Comparison of ENCODE assay signal across 26 mouse cellular contexts in genomic region chr7:110314401-110314890, GRCm38 (mm10).
A peak's percentile ranks its signal among the peaks of the same experiment; 100 is the strongest.
DNase-seq lines count a peak whose midpoint lies in the region; ATAC-seq lines count a peak whose summit lies in the region.
"Had no signal": no experiment of that assay in that cellular context is flagged by ENCODE, and none has a peak within 500 bp of the region (broad histone marks: within the 10 kb centered on the region; RNA-seq: fewer than 3 reads in every experiment).

No protein-coding gene starts in this region.

- H3K36me3 ChIP-seq in heart, embryonic 10.5 days, result peaks cover 86% of the 10 kb centered on the region
- peaks cover 41% of the 10 kb centered on the region for H3K36me3 ChIP-seq in macrophage (ENCODE audit: inconsistent target)
- H3K36me3 ChIP-seq in hindbrain, embryonic 16.5 days (ENCODE audit: control insufficient read depth, insufficient read depth, low read length), result peaks cover 53% of the 10 kb centered on the region
- H3K36me3 ChIP-seq in kidney, embryonic 16.5 days (ENCODE audit: insufficient read depth, low read length), result peaks cover 58% of the 10 kb centered on the region

- no peak overlapping the region for H3K27ac ChIP-seq in heart, embryonic 10.5 days
- H3K27ac ChIP-seq in macrophage, result peak overlapping the region; percentile 86
- H3K27ac ChIP-seq in hindbrain, embryonic 16.5 days (ENCODE audit: low read depth, low read length), result no peak overlapping the region
- no peak overlapping the region for H3K27ac ChIP-seq in kidney, embryonic 16.5 days (ENCODE audit: low read length)
- H3K27ac ChIP-seq: forebrain, embryonic 13.5 days; hindbrain, embryonic 14.5 days; kidney, postnatal 0 days; liver, embryonic 12.5 days; midbrain, embryonic 10.5 days; midbrain, embryonic 15.5 days; neural tube, embryonic 15.5 days had no signal

- H3K4me2 ChIP-seq in hindbrain, embryonic 16.5 days (ENCODE audit: low read length), result no peak overlapping the region
- no peak overlapping the region for H3K4me2 ChIP-seq in kidney, embryonic 16.5 days (replicated peaks; ENCODE audit: low read depth, low read length)
- H3K4me2 ChIP-seq: forebrain, embryonic 13.5 days; heart, embryonic 12.5 days; hindbrain, embryonic 14.5 days; liver, embryonic 12.5 days; midbrain, embryonic 15.5 days; neural tube, embryonic 15.5 days had no signal

- WGBS in heart, embryonic 10.5 days, result 90% methylated on average over 7 of the region's 7 CpGs
- 91% methylated on average over 7 of the region's 7 CpGs for WGBS in macrophage (ENCODE audit: missing documents)
- WGBS in hindbrain, embryonic 16.5 days, result 83% methylated on average over 7 of the region's 7 CpGs
- WGBS in kidney, embryonic 16.5 days, result 89% methylated on average over 7 of the region's 7 CpGs

- H3K9me3 ChIP-seq in heart, embryonic 10.5 days, result peaks cover 6% of the 10 kb centered on the region; the same call in 1 of the 2 replicates
- H3K9me3 ChIP-seq in hindbrain, embryonic 16.5 days (ENCODE audit: control insufficient read depth, low read length), result no peaks in the 10 kb centered on the region
- H3K9me3 ChIP-seq in kidney, embryonic 16.5 days (ENCODE audit: low read length), result peaks cover 8% of the 10 kb centered on the region; the same call in 1 of the 2 replicates
- H3K9me3 ChIP-seq: liver, embryonic 12.5 days; midbrain, embryonic 10.5 days; midbrain, embryonic 15.5 days; neural tube, embryonic 15.5 days had no signal

- H3K27me3 ChIP-seq in heart, embryonic 10.5 days (ENCODE audit: insufficient read depth, poor library complexity, severe bottlenecking), result no peaks in the 10 kb centered on the region
- H3K27me3 ChIP-seq in hindbrain, embryonic 16.5 days (replicated peaks; ENCODE audit: control insufficient read depth, insufficient read depth, low read length), result no peaks in the 10 kb centered on the region
- H3K27me3 ChIP-seq in kidney, embryonic 16.5 days (ENCODE audit: insufficient read depth, low read length), result no peaks in the 10 kb centered on the region
- H3K27me3 ChIP-seq: forebrain, embryonic 13.5 days; heart, embryonic 12.5 days; liver, embryonic 12.5 days; midbrain, embryonic 15.5 days; neural tube, embryonic 15.5 days had no signal

- no peak for ATAC-seq in hindbrain, embryonic 16.5 days
- no peak for ATAC-seq in kidney, embryonic 16.5 days (ENCODE audit: low FRiP score, low TSS enrichment)
- ATAC-seq: forebrain, embryonic 13.5 days; inflammation-experienced regulatory T-cells, adult 6 months; midbrain, embryonic 15.5 days had no signal

- H3K4me1 ChIP-seq in heart, embryonic 10.5 days, result peaks cover 7% of the 10 kb centered on the region
- H3K4me1 ChIP-seq in hindbrain, embryonic 16.5 days (ENCODE audit: control insufficient read depth, insufficient read depth, low read depth, low read length), result no peaks in the 10 kb centered on the region
- H3K4me1 ChIP-seq in kidney, embryonic 16.5 days (ENCODE audit: insufficient read depth, low read length), result 0 out of 2 replicates have a peak, but pooled peaks cover 3% of the 10 kb centered on the region
- H3K4me1 ChIP-seq: forebrain, embryonic 13.5 days; liver, embryonic 12.5 days; midbrain, embryonic 10.5 days; midbrain, embryonic 15.5 days; neural tube, embryonic 15.5 days had no signal

- H3K79me2 ChIP-seq in macrophage (ENCODE audit: inconsistent target), result no peaks in the 10 kb centered on the region

- no peak overlapping the region for H3K9ac ChIP-seq in hindbrain, embryonic 16.5 days (ENCODE audit: low read depth, low read length)
- no peak overlapping the region for H3K9ac ChIP-seq in kidney, embryonic 16.5 days (replicated peaks; ENCODE audit: low read length)
- H3K9ac ChIP-seq: forebrain, embryonic 13.5 days; heart, embryonic 12.5 days; hindbrain, embryonic 14.5 days; liver, embryonic 12.5 days; midbrain, embryonic 15.5 days; neural tube, embryonic 15.5 days had no signal

- no peak overlapping the region for H3K4me3 ChIP-seq in heart, embryonic 10.5 days
- H3K4me3 ChIP-seq in macrophage (ENCODE audit: inconsistent target), result no peak overlapping the region
- H3K4me3 ChIP-seq in hindbrain, embryonic 16.5 days (ENCODE audit: low read length), result no peak overlapping the region
- no peak overlapping the region for H3K4me3 ChIP-seq in kidney, embryonic 16.5 days (ENCODE audit: low read length)
- H3K4me3 ChIP-seq: forebrain, embryonic 13.5 days; heart, embryonic 12.5 days; liver, embryonic 12.5 days; midbrain, embryonic 10.5 days; midbrain, embryonic 15.5 days; neural tube, embryonic 15.5 days had no signal

- peak; percentile 95 for DNase-seq in heart, adult 11 months
- DNase-seq in heart, embryonic 10.5 days (ENCODE audit: low spot score), result no peak
- DNase-seq in cerebellum, adult 11-12 months, result peak; percentile 75
- DNase-seq in cerebellum, adult 9-11 months, result peak; percentile 77
- no peak for DNase-seq in urinary bladder, postnatal 10 days (ENCODE audit: low spot score)
- DNase-seq: adrenal gland, postnatal 25 days; B cell, adult 2 months; kidney, adult 18-20 months; layer of hippocampus, postnatal 36 days; left cerebral cortex, postnatal 4 days; lung, adult 18-20 months; lung, postnatal 10 days; retina, postnatal 1 day; right cerebral cortex, postnatal 14 days had no signal

Comparison
In these comparisons a context has a peak if more than half of its experiments do, and no peak if none do; other contexts are left out.
1. DNase-seq: peak in heart, adult 11 months (single experiment), cerebellum, adult 11-12 months (single experiment) and cerebellum, adult 9-11 months (single experiment); none in heart, embryonic 10.5 days (single experiment) and urinary bladder, postnatal 10 days (single experiment).